Mouse (Mus musculus): ENCODE results near the gene Gm10406. TPM values are rescaled to one million over a fixed set of nuclear protein-coding genes. Genes with fewer than 3 reads are reported as not detected.
A peak's percentile ranks its signal among the peaks of the same experiment; 100 is the strongest.
"Not testable (repeated sequence)": the region's sequence is repeated elsewhere in the genome, so short reads cannot be mapped to it uniquely, and the experiment has no call there.

The Gm10406 gene
- 4.1 and 4.5 TPM in 2 replicates for polyA plus RNA-seq (2015; fragmentation: Nextera tagmentation; extraction: Ambion mirVana)

GRCm38 (mm10) chr14:7026781-7027749 lies at the start of gene Gm10406:
Gm10406 (minus strand) TSS chr14:7027449.
- Histone ChIP-seq H3K27ac (ENCODE audit: low read depth, low read length) (peak within 1 kb of the TSS; percentile 68), H3K9ac (ENCODE audit: low read depth, low read length) (peak within 1 kb of the TSS; percentile 69), H3K4me3 (ENCODE audit: low read length) (peak within 1 kb of the TSS; percentile 49), H3K4me2 (ENCODE audit: low read length) (peak within 1 kb of the TSS; percentile 74)
- H3K36me3 ChIP-seq (ENCODE audit: control insufficient read depth, insufficient read depth, low read length); H3K4me1 ChIP-seq (ENCODE audit: control insufficient read depth, insufficient read depth, low read depth, low read length); H3K27me3 ChIP-seq (replicated peaks; ENCODE audit: control insufficient read depth, insufficient read depth, low read length); ATAC-seq; H3K9me3 ChIP-seq (ENCODE audit: control insufficient read depth, low read length): not testable (repeated sequence)
- under 1% methylated on average over 37 of the region's 70 CpGs for whole genome bisulfite sequencing

- H3K9me3 ChIP-seq (ENCODE audit: control insufficient read depth, low read length); H3K4me3 ChIP-seq (ENCODE audit: low read length); H3K4me2 ChIP-seq (ENCODE audit: low read length); H3K27me3 ChIP-seq (replicated peaks; ENCODE audit: control insufficient read depth, insufficient read depth, low read length); H3K9ac ChIP-seq (ENCODE audit: low read depth, low read length); ATAC-seq; H3K36me3 ChIP-seq (ENCODE audit: control insufficient read depth, insufficient read depth, low read length); H3K4me1 ChIP-seq (ENCODE audit: control insufficient read depth, insufficient read depth, low read depth, low read length); H3K27ac ChIP-seq (ENCODE audit: low read depth, low read length): not testable (repeated sequence)
- no CpG with 5 or more reads among the region's 2 CpGs for WGBS
Measured at GRCm38 (mm10) chr14:7044870-7045269, 17.6 kb upstream of the Gm10406 start, which contains the start of gene Gm3685. Gm3685 (minus strand) TSS chr14:7044970.

GRCm38 (mm10) chr14:7026274-7026673 lies 975 bp downstream of the Gm10406 start:
- WGBS, result 3% methylated on average over 8 of the region's 9 CpGs
- not testable (repeated sequence) for H3K9me3 ChIP-seq (ENCODE audit: control insufficient read depth, low read length)

GRCm38 (mm10) chr14:6973718-6974117 lies 53.5 kb downstream of the Gm10406 start, which contains the start of gene Gm6356:
Gm6356 (minus strand) TSS chr14:6973818.
- H3K36me3 ChIP-seq (ENCODE audit: control insufficient read depth, insufficient read depth, low read length); H3K4me3 ChIP-seq (ENCODE audit: low read length); H3K27me3 ChIP-seq (replicated peaks; ENCODE audit: control insufficient read depth, insufficient read depth, low read length); H3K27ac ChIP-seq (ENCODE audit: low read depth, low read length); H3K4me2 ChIP-seq (ENCODE audit: low read length); ATAC-seq; H3K9me3 ChIP-seq (ENCODE audit: control insufficient read depth, low read length); H3K9ac ChIP-seq (ENCODE audit: low read depth, low read length); H3K4me1 ChIP-seq (ENCODE audit: control insufficient read depth, insufficient read depth, low read depth, low read length): not testable (repeated sequence)
- 69% methylated on average over 1 of the region's 2 CpGs for WGBS

More at GRCm38 (mm10) chr14:7026274-7026673, 975 bp downstream of the Gm10406 start:
- H3K27ac ChIP-seq (ENCODE audit: low read depth, low read length); H3K4me1 ChIP-seq (ENCODE audit: control insufficient read depth, insufficient read depth, low read depth, low read length); ATAC-seq; H3K9ac ChIP-seq (ENCODE audit: low read depth, low read length); H3K27me3 ChIP-seq (replicated peaks; ENCODE audit: control insufficient read depth, insufficient read depth, low read length); H3K36me3 ChIP-seq (ENCODE audit: control insufficient read depth, insufficient read depth, low read length): not testable (repeated sequence)
- Histone ChIP-seq H3K4me2 (ENCODE audit: low read length) (peak overlapping the region; percentile 74), H3K4me3 (ENCODE audit: low read length) (peak overlapping the region; percentile 49; the same call in 1 of the 2 replicates)

Other genes starting within 250 kb of the Gm10406 start
- not detected in 2 replicates for gene Gm3642, start 187.1 kb downstream of the Gm10406 start, polyA plus RNA-seq (2015; fragmentation: Nextera tagmentation; extraction: Ambion mirVana)
- gene Gm3667, start 137.5 kb downstream of the Gm10406 start, polyA plus RNA-seq (2015; fragmentation: Nextera tagmentation; extraction: Ambion mirVana), result 14.0 and 14.8 TPM in 2 replicates
- not detected in 2 replicates for gene Gm6356, start 53.6 kb downstream of the Gm10406 start, polyA plus RNA-seq (2015; fragmentation: Nextera tagmentation; extraction: Ambion mirVana)
- not detected in 2 replicates for gene Gm3685, start 17.5 kb upstream of the Gm10406 start, polyA plus RNA-seq (2015; fragmentation: Nextera tagmentation; extraction: Ambion mirVana)
- 7.3 and 8.4 TPM in 2 replicates for gene Gm3696, start 73.2 kb upstream of the Gm10406 start, polyA plus RNA-seq (2015; fragmentation: Nextera tagmentation; extraction: Ambion mirVana)
- not detected in 2 replicates for gene Gm6676, start 98.0 kb upstream of the Gm10406 start, polyA plus RNA-seq (2015; fragmentation: Nextera tagmentation; extraction: Ambion mirVana)
- 11.3 and 11.4 TPM in 2 replicates for gene Gm3512, start 147.1 kb upstream of the Gm10406 start, polyA plus RNA-seq (2015; fragmentation: Nextera tagmentation; extraction: Ambion mirVana)
- not detected in 2 replicates for gene Gm16434, start 167.1 kb upstream of the Gm10406 start, polyA plus RNA-seq (2015; fragmentation: Nextera tagmentation; extraction: Ambion mirVana)
- gene Gm3727, start 237.3 kb upstream of the Gm10406 start, polyA plus RNA-seq (2015; fragmentation: Nextera tagmentation; extraction: Ambion mirVana), result not detected in 2 replicates